Mouse (Mus musculus) neural tube, embryonic 12.5 days (tissue): ENCODE data around the gene Coq9. TPM values are rescaled to one million over a fixed set of nuclear protein-coding genes. Genes with fewer than 3 reads are reported as not detected.
A peak's percentile ranks its signal among the peaks of the same experiment; 100 is the strongest.

Experiments
- ATAC-seq: fragments of 200-750 bp; cut with Nextera tagmentation; 2 replicates; pipeline ENCODE4 v1.8.0; 2017; ENCODE audit warnings: low read depth, mild to moderate bottlenecking, moderate TSS enrichment, moderate library complexity; ENCODE audit not compliant: low FRiP score
- H3K27ac ChIP-seq: fragments of 300-500 bp; sonication (generic); 2 replicates; pipeline ENCODE4 v1.5.1; 2016
- H3K27me3 ChIP-seq: fragments of 300-500 bp; sonication (generic); replicated peaks from 2 replicates; pipeline ENCODE4 v1.6.1; 2016; ENCODE audit warnings: mild to moderate bottlenecking
- H3K36me3 ChIP-seq: fragments of 300-500 bp; sonication (generic); 2 replicates; pipeline ENCODE4 v1.6.1; 2016; ENCODE audit warnings: mild to moderate bottlenecking
- H3K4me1 ChIP-seq: fragments of 300-500 bp; sonication (generic); 2 replicates; pipeline ENCODE4 v1.6.1; 2016
- H3K4me2 ChIP-seq: fragments of 300-500 bp; sonication (generic); replicated peaks from 2 replicates; pipeline ENCODE4 v1.6.1; 2016; ENCODE audit warnings: mild to moderate bottlenecking
- H3K4me3 ChIP-seq: fragments of 300-500 bp; sonication (generic); 2 replicates; pipeline ENCODE4 v1.5.1; 2016
- H3K9ac ChIP-seq: fragments of 300-500 bp; sonication (generic); 2 replicates; pipeline ENCODE4 v1.6.1; 2016; ENCODE audit warnings: mild to moderate bottlenecking
- H3K9me3 ChIP-seq: fragments of 300-500 bp; sonication (generic); 2 replicates; pipeline ENCODE4 v1.6.1; 2016; ENCODE audit warnings: mild to moderate bottlenecking
- WGBS: fragments of 180-500 bp; shearing (Covaris S2); methylation state at CpG from one replicate; pipeline ENCODE4 v1.1.7; 2016; 5-methylcytosine and 5-hydroxymethylcytosine counted together
- polyA plus RNA-seq: library from polyadenylated mRNA; unstranded; fragments of >200 nt; fragmentation: Nextera tagmentation; extraction: Ambion mirVana; gene quantifications from 2 replicates; pipeline ENCODE4 v1.2.1, GENCODE M21; 2016

The Coq9 gene
- polyA plus RNA-seq, 1 experiment from 2014 or later = 52.3 TPM

DNA sequence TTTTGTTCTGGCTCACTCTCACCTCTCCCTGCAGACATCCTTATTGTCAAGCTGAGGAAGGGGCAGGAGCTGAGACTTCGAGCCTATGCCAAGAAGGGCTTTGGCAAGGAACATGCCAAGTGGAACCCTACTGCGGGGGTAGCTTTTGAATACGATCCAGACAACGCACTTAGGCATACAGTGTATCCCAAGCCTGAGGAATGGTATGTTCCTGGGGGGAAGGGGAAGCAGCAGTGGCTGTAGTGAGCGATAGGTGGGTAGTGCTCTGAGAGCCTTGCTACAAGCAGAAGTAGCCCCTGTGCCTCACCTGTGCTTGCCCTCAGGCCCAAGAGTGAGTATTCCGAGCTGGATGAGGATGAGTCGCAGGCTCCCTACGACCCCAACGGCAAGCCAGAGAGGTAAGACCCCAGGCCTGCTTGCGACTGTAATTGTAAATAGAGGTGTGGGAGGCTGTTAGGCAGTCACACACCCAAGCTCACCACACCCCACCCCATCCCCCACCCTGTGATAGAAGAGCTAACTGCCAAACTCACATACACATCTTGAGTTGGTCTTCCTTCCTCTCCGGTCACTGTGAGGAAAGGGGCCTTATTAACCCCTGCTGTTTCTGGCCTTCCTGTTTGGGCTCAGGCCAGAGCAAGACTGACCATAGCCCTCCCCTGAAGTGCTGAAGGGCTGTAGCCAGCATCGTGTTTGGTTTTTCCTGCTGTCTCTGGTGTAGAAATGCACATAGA lies 24.5 kb downstream of the Coq9 start:
- Histone ChIP-seq H3K4me3 (no peak overlapping the region), H3K27me3 (no peaks in the 10 kb centered on the region), H3K27ac (no peak overlapping the region), H3K4me1 (peaks cover 4% of the 10 kb centered on the region), H3K36me3 (peaks cover 64% of the 10 kb centered on the region), H3K9ac (no peak overlapping the region), H3K9me3 (no peaks in the 10 kb centered on the region), H3K4me2 (no peak overlapping the region)
- ATAC-seq = no peak
- WGBS = 93% methylated on average over 12 of the region's 12 CpGs

DNA sequence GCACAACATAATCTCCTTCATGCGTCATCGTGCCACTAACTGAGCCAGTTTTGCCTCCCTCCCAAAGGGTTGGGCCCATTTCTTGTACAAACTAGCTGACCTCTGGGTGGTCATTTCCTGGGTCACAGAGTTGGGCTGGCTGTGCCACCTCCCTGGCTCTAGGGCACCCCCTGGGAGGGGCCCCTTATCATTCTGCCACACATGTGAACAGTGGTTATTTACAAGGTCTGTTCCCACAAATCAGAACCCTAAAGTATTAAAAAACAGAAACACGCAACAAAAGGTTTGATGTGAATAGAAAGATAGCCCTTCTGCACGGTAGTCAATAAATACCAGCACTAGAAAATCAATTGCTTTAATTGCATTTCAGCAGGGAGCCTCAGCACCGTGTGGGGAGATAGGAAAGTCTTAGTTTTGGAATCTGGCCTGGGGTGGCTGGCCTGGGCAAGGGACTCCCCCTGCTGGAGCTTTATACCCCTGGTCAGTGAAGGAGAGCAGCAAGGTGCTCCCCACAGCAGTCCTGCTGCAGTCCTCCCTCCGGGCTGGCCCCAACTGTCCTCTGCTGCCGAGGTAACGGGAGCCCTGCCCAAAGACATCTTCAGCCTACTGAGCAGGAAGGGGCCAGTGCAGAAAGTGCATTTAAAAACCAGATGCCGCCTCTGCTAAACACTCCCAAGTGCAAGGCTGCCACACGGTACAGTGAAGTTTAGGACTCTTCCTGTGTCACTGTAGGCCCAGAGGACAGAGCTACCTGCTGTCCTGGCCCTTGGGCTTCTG lies 26.0 kb downstream of the Coq9 start:
- no peak overlapping the region for H3K9ac ChIP-seq
- H3K4me2 ChIP-seq = no peak overlapping the region
- no peaks in the 10 kb centered on the region for H3K27me3 ChIP-seq
- H3K4me1 ChIP-seq = peaks cover 9% of the 10 kb centered on the region
- H3K9me3 ChIP-seq = no peaks in the 10 kb centered on the region
- H3K4me3 ChIP-seq = no peak overlapping the region
- WGBS = 75% methylated on average over 10 of the region's 10 CpGs
- H3K36me3 ChIP-seq = peaks cover 64% of the 10 kb centered on the region
- H3K27ac ChIP-seq = no peak overlapping the region
- no peak for ATAC-seq

DNA sequence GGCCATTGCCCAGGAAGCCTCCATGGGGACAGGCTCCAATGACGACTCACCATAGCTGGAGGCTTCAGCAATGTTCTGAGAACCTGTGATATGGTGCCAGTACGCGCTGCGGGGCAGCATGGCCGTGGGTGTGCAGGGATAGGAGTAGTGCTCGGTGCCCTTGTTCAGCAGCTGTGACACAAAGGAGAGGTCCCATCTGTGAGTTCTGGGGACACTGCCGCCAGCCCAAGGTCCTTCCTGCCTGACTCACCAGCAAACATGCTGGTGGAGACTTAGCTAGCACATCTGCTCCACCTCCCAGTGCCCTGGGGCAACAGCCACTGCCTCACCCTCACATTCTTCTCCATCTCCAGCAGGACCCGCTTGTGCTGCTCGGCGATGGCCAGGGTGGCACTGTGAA lies 27.2 kb downstream of the Coq9 start:
- Histone ChIP-seq H3K4me2 (no peak overlapping the region), H3K4me1 (peaks cover 21% of the 10 kb centered on the region), H3K9me3 (no peaks in the 10 kb centered on the region), H3K27ac (no peak overlapping the region), H3K36me3 (peaks cover 60% of the 10 kb centered on the region), H3K27me3 (peaks cover 11% of the 10 kb centered on the region; the same call in 1 of the 2 replicates), H3K4me3 (no peak overlapping the region), H3K9ac (no peak overlapping the region)
- WGBS = 80% methylated on average over 10 of the region's 10 CpGs
- ATAC-seq = no peak

DNA sequence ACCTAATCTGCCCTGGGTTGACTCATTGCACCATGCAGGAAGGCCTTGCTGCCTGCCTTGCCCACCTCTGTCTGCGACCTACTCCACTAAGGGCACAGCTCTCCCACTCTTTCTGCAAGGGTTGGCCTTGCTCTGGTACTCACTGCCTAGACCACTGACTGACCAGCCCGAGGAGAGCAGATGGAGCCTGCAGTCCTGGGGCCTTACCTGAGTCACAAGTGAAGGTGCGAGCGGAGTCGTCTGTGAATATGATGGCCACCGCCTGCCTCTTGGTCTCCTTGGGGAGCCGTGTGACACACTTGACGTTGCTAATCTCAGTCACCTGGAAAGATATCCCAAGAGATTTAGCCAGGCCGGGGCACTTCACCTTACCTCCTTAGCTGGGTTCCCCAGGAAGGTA lies 28.8 kb downstream of the Coq9 start:
- Histone ChIP-seq H3K4me1 (peaks cover 37% of the 10 kb centered on the region), H3K4me3 (no peak overlapping the region), H3K9ac (no peak overlapping the region), H3K27me3 (peaks cover 13% of the 10 kb centered on the region; the same call in 1 of the 2 replicates), H3K36me3 (peaks cover 51% of the 10 kb centered on the region), H3K4me2 (no peak overlapping the region), H3K9me3 (no peaks in the 10 kb centered on the region), H3K27ac (no peak overlapping the region)
- no peak for ATAC-seq
- WGBS = 90% methylated on average over 9 of the region's 9 CpGs

DNA sequence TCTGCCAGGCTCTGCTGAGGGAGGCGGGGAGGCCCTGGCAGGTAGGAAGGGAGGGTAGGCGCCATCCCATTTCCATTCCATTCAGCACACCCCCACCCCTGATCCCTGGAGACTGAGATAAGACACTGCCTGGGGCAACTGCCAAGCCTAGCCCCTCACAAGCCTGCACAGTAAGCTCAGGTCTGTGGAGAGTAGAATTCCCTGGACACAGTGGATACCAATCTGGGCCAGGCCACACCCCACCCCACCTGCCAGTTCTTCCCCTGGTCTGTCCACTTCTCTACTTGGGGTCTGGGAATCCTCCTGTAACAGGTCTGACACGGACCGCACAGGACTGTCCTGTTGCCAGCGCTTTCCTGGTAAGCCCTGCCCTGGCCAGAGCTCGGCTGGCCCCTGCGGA lies 31.0 kb downstream of the Coq9 start:
- Histone ChIP-seq H3K27ac (no peak overlapping the region), H3K4me1 (peaks cover 44% of the 10 kb centered on the region)

DNA sequence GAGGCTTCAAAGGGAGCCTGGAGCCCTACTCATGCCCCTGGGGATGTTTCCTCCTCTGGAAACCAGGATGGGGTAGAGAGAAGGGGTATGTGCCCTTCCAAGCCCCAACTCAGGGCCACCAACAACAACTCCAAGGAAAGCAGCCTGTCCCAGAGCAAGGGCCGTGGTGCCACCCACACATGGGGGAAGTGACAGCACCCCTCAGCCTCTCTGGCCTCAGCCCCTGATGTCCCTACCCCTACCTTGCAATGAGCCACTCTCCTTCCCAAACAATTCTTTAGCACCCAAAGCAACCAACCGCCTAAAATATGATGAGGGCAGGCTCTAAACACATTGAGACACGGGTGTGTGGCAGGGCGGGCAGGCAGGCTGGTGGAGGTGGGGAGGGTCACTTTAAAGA lies 31.9 kb downstream of the Coq9 start:
- no peak overlapping the region for H3K27ac ChIP-seq
- no peak for ATAC-seq
- H3K9ac ChIP-seq = peak overlapping the region; percentile 67
- peaks cover 24% of the 10 kb centered on the region for H3K27me3 ChIP-seq
- WGBS = 23% methylated on average over 4 of the region's 4 CpGs
- peaks cover 22% of the 10 kb centered on the region for H3K36me3 ChIP-seq
- H3K4me3 ChIP-seq = peak overlapping the region; percentile 51
- peaks cover 45% of the 10 kb centered on the region for H3K4me1 ChIP-seq
- peak overlapping the region; percentile 75 for H3K4me2 ChIP-seq
- H3K9me3 ChIP-seq = no peaks in the 10 kb centered on the region

More for the DNA sequence above, 31.0 kb downstream of the Coq9 start:
- Histone ChIP-seq H3K36me3 (peaks cover 30% of the 10 kb centered on the region), H3K4me2 (peak overlapping the region; percentile 75), H3K9me3 (no peaks in the 10 kb centered on the region), H3K9ac (peak overlapping the region; percentile 67; the same call in 1 of the 2 replicates), H3K4me3 (peak overlapping the region; percentile 51; the same call in 1 of the 2 replicates), H3K27me3 (peaks cover 15% of the 10 kb centered on the region; the same call in 1 of the 2 replicates)
- 60% methylated on average over 7 of the region's 7 CpGs for WGBS
- no peak for ATAC-seq

DNA sequence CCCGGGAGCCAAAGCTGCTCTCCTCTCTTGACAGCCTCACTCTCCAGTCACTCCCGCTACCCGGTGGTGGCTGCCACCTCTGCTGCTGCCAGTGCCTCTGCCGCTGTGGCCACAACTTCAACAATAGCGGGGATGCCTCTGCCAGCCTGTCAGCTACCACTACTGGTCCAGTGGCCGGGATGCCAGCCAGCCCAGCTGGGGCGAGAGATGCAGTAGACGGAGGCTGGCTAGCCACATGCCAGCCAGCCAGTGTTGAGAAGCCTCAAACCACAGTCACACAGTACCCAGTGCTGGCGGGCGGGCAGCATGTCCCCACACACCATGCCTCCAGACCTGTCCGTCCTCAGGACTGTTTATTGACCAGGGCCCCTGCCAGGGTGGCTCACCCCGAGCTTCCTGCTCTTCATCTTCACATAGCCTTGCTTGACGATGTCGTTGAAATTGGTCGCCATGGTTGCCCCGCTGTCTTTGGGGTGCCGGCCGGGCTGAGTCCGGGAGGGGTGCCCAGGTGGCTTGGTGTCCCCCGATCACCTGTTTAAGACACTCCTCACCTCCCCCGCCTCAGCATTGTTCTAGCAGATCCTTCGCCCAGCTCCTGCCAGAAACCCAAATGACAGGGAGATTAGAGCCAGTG lies 32.5 kb downstream of the Coq9 start:
- H3K4me1 ChIP-seq = peaks cover 51% of the 10 kb centered on the region
- peaks cover 16% of the 10 kb centered on the region for H3K36me3 ChIP-seq
- peak overlapping the region; percentile 67 for H3K9ac ChIP-seq
- WGBS = 2% methylated on average over 22 of the region's 22 CpGs
- no peak overlapping the region for H3K27ac ChIP-seq
- H3K4me3 ChIP-seq = peak overlapping the region; percentile 51
- peak overlapping the region; percentile 75 for H3K4me2 ChIP-seq
- ATAC-seq = peak; percentile 10; the same call in 1 of the 2 replicates
- H3K27me3 ChIP-seq = peaks cover 30% of the 10 kb centered on the region
- no peaks in the 10 kb centered on the region for H3K9me3 ChIP-seq

DNA sequence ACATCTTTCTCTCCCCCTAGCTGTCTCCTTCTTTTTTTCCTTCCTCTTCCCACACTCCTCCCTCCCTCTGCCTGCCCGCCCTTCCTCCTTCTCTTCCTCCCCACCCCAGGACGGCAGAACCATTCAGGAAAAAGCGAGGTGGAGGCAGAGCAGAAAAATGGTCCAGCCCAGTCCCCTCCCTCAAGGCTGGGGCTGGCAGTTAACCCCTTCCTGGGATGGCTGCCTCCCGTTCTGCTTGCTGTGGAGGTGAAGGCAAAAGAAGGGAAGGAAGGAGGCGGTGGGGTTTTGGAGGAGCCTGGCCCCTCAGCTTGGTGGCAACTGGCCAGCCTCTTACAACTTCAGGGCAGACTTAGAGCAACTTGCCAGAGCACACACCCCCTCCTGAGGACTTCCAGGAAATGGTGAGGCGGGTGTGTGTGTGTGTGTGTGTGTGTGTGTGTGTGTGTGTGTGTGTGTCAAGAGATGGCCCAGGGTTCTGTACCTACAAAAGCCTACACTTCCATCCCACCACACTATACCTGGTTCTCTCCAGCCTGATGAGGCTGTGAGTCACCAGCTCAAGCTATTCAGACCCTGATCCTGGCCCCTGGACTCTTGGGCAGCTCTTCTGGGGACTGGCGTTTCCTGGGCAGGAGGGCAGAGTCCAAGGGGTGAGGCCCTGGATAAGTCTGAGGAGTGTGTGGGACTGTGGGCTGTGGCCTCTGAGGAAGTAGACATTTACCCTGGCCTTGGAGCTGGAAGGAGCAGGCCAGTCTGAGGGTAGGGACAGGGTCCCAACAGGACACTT lies 33.2 kb downstream of the Coq9 start:
- peaks cover 30% of the 10 kb centered on the region for H3K27me3 ChIP-seq
- WGBS = 12% methylated on average over 7 of the region's 7 CpGs

DNA sequence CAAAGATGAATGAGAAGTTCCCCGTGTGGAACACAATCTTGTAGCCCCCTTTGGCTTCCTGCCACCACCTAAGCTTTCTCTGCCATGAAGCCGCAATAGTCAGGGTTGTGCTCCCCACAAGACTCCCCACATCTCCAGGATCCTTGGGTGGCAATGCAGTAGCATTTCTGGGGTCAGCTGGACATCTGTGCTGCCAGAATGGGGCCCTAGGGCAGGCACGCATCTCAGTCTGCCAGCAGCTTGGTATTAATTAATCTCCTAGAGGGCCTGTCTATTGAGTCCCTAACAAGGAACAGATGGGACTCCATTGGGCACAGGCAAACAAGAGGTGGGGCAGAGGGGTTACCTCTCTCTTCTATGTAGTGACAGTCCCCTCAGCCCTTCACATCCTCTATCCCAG lies 34.0 kb downstream of the Coq9 start:
- Histone ChIP-seq H3K27me3 (peaks cover 30% of the 10 kb centered on the region), H3K27ac (no peak overlapping the region), H3K9ac (peak overlapping the region; percentile 14; the same call in 1 of the 2 replicates), H3K36me3 (0 out of 2 replicates have a peak, but pooled peaks cover under 1% of the 10 kb centered on the region), H3K4me1 (peaks cover 51% of the 10 kb centered on the region), H3K4me3 (no peak overlapping the region), H3K9me3 (no peaks in the 10 kb centered on the region), H3K4me2 (peak overlapping the region; percentile 75)
- ATAC-seq = no peak
- WGBS = 55% methylated on average over 3 of the region's 3 CpGs

More for the DNA sequence above, 33.2 kb downstream of the Coq9 start:
- Histone ChIP-seq H3K4me2 (peak overlapping the region; percentile 75), H3K36me3 (peaks cover 9% of the 10 kb centered on the region), H3K27ac (no peak overlapping the region), H3K4me1 (peaks cover 51% of the 10 kb centered on the region), H3K9ac (peak overlapping the region; percentile 67), H3K9me3 (no peaks in the 10 kb centered on the region), H3K4me3 (peak overlapping the region; percentile 51)
- peak; percentile 41 for ATAC-seq

DNA sequence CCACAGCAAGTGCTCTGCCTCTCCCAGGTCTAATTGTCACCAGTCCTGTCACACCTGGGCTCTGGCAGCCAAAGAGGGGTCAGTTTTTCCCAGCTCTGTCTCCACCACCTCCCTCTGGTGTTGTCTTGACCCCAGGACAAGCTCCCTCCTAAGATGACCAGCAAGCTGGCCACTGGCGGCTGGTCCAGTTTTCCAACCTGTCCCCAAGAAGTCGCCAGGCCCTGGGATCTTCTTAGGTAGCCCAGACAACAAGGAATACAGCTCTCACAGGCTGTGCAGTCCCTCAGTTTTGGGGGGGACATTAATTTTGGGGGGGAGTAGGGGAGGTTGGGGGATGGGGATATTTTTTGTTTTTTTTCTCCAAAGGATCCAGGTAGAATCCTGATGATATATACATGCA lies 34.5 kb downstream of the Coq9 start:
- Histone ChIP-seq H3K4me1 (peaks cover 51% of the 10 kb centered on the region), H3K4me2 (peak overlapping the region; percentile 75; the same call in 1 of the 2 replicates), H3K36me3 (no peaks in the 10 kb centered on the region), H3K9ac (no peak overlapping the region), H3K27ac (no peak overlapping the region), H3K4me3 (no peak overlapping the region), H3K9me3 (no peaks in the 10 kb centered on the region), H3K27me3 (peaks cover 30% of the 10 kb centered on the region)
- 79% methylated on average over 2 of the region's 2 CpGs for WGBS
- no peak for ATAC-seq

DNA sequence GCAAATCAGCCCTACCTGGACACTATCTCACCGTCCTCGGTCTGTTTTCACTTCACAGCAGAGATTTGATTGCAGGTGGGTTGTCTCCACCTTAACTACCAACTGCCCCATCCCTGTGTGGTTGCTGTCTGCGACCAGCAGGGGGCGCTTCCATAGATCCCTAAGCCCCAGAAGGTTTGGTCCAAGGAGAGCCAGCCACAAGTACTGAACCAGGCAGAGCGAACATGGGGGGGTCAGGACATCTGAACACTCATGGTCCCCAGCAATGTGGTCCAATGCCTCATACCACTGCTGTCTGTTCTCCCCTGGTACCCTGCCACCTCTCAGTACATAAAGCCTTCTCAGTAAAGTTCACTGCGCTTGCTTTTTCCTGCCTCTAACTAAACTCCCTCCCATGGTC lies 36.2 kb downstream of the Coq9 start:
- 13% methylated on average over 6 of the region's 6 CpGs for WGBS
- 0 out of 2 replicates have a peak overlapping the region, but pooled peaks have one; percentile 0 for H3K4me3 ChIP-seq
- H3K9ac ChIP-seq = no peak overlapping the region
- peak overlapping the region; percentile 98 for H3K4me2 ChIP-seq
- peaks cover 28% of the 10 kb centered on the region for H3K27me3 ChIP-seq
- H3K4me1 ChIP-seq = peaks cover 40% of the 10 kb centered on the region
- H3K36me3 ChIP-seq = no peaks in the 10 kb centered on the region
- H3K9me3 ChIP-seq = no peaks in the 10 kb centered on the region
- H3K27ac ChIP-seq = no peak overlapping the region
- no peak for ATAC-seq
